Mouse (Mus musculus) liver, adult 2 months (tissue): ENCODE data around the gene Nmrk1.

Experiments
- CTCF ChIP-seq: fragments of 200-500 bp; IDR thresholded peaks from 2 replicates; pipeline ENCODE4 v1.5.1; 2011; ENCODE audit warnings: low read depth, low read length, control low read depth
- POLR2A ChIP-seq: fragments of 200-500 bp; IDR thresholded peaks from 2 replicates; pipeline ENCODE4 v1.6.1; 2011; ENCODE audit warnings: low read length, control low read depth; ENCODE audit not compliant: insufficient read depth; ENCODE audit errors: extremely low read depth

DNA sequence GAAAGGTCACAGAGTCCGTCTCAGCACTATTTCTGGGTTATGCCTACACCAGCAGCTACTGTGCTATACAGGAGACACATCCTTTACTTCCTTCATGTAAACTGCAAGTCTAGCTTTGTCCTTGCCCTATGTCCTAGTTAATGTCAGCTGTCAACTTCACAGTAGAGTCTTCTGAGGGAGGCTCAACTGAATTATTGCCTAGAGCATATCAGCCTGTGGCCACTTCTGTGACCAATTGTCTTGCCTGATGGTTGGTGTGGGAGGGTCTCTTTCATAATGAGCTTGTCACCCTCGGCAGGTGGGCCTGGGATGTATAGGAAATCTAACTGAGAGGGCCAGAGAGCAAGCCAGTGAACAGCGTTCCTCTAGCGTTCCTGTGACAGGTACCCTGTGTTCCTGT, 11.7 kb downstream of the Nmrk1 start:
- TF ChIP-seq POLR2A = no peak
- TF ChIP-seq CTCF = no peak
